Mouse (Mus musculus) right cerebral cortex, adult 18-20 months (tissue): ENCODE measurements at regions not wholly inside any gene's neighbourhood (a gene's known extent, or its start where the extent isn't known, plus 50 kb on each side); places are given as distances from the start of the nearest gene placed in this dataset.
A peak's percentile ranks its signal among the peaks of the same experiment; 100 is the strongest.
"Not testable (repeated sequence)": the region's sequence is repeated elsewhere in the genome, so short reads cannot be mapped to it uniquely, and the experiment has no call there.

Experiments used
- DNase-seq: peaks from one replicate; pipeline ENCODE4 v3.0.0; 2022; ENCODE audit warnings: mixed read lengths

DNA sequence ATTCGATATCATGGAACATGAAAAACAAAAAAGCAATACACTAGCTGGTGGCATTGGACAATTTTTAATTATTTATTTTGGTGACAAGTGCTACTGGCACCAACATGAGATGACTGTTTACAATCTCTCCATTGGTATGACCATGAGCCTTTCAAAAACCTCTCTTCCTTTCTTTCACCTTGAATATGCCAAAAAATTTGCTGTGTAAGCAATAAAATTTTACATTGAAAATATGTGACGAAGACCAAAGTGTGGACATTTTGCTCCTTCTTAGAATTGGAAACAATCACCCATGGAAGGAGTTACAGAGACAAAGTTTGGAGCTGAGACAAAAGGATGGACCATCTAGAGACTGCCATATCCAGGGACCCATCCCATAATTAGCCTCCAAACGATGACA, 83.4 kb upstream of the Gm49339 start:
- not testable (repeated sequence) for DNase-seq

DNA sequence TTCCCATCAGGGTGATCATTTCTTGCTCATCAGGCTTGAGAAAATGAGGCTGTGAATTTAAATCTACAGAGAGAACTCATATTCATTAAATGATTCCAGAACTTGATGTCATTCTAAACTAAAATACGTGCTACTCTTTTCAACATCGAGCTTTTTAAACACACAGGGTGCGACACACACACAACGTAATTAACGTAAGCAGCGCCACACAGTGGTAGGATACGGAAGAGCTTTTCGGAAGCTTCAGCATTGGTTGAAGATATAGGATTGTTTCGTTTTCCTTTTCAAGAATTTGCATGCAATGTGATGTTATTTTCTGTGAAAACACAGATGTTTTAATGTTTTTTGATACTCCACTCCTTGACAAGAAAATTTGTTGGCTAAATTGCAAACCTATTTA, 75.3 kb upstream of the Gm49339 start:
- peak; percentile 47 for DNase-seq

DNA sequence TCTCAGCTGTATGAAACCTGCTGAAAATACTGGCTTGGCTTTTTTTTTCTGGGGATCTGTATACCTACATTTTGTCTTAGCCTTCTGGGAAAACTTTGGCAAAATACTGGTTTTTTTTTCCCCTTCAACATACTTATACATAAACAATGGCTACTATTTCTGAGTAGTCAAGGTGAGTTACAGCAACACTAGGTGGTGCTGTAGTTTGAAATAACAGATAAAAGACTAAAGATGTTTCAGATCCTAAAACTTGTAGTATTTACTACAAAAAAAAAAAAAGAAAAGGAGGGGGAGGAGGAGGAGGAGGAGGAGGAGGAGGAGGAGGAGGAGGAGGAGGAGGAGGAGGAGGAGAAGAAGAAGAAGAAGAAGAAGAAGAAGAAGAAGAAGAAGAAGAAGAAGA, 67.6 kb upstream of the Gm49339 start:
- no peak for DNase-seq

DNA sequence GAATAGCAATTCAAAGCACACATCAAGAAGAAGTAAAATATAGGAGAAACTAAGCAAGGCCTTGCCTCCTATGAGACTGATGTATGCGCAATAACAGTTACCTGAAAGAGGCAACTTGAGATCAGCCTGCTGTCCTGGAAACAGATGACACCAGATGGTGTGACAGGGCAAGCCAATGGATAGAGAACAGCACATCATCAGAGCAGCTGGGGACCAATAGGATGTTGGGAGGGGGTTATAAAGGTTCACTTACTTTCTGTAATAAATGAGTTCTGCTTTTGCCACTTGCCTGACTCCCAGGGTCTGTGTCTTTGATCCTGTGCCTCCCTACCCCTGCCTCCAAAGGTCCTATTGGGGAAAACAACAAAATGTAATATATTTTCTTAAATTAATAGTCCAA, 65.9 kb upstream of the Gm49339 start:
- no peak for DNase-seq

DNA sequence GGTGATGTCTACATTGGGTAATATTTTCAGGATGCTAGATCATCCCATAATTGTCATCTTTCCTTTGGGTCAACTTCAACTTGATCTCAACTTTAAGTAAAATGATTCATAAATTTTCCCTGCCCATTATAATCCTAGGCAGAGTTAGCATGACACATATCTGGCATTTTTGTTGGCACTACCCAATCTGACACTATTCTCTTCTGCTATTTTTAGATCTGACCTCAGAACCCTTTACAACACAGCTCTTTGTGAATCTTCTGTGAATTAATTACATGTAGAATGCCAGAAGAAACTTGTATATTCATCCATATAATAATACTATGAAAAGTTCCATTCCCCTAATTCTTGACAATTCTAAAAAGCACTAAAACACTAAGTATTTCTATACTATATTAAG, 63.7 kb upstream of the Gm49339 start:
- no peak for DNase-seq

DNA sequence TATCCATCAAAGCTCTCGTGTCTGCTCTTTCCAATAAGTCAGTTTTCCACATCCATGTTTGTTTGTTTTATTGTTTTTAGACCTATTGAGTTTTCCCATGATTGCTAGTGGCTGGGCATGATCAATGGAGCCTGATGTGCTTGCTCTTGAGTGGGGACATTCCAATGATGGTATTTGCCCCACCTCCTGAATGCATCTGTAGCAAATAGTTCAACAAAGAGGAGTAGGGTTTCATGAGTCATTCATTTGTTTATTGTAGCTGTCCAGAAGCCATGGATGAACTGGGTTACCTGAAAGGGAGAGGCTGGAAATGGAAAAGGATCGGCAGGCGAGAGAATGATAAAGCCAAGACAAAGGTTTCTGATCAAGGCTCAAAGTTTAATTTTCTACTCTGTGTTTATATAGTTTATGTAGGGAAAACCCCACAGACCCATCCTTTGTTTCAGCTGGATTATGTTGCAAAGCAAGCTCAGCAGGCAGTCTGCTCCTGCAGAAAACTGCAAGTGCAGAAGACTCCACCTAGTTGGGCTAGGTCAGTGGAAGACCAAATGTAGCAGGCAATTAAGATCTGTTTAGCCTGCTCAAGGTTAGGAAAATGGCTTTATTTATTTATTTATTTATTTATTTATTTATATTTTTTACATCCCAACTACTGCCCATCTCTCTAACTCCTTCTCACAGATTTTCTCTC, 63.0 kb upstream of the Gm49339 start:
- DNase-seq: no peak

DNA sequence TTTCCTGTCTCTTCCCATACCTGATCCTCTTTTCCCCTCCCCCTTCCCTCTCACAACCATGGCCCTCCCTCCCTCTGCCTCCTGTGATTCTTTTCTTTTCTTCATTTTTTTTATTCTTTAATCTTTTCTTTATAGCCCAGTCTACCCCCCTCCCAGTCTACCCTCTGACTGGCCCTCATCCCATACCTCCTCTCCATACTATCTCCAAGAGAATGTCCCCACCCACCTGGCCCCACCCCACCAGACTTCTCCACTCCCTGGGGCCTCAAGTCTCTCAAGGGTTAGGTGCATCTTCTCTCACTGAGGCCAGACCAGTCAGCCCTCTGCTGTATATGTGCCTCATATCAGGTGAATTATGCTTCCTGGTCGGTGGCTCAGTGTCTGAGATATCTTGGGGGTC, 61.9 kb upstream of the Gm49339 start:
- DNase-seq: no peak

DNA sequence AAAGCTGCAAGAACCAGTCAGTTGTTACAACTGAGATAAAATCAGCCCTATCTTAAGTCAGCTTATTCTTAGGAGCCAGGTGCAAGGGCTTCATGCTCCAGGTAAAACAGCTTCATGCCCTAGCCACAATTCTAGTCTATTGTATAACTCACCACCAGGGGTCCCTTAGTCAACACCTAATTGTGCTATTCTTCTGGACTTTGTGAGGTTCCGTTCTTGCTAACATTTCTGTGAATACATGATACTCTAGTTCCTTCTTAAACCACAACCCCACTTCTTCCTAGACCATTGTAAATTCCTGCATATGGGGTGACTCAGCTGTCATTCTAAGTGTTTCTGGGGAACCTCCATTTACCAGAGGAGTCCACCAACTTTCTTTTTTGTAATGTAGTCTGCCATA, 57.9 kb upstream of the Gm49339 start:
- no peak for DNase-seq
